Mouse (Mus musculus) lung, postnatal 0 days (tissue): ENCODE measurements around the gene Tomt. TPM values are rescaled to one million over a fixed set of nuclear protein-coding genes. Genes with fewer than 3 reads are reported as not detected.
"Not testable (repeated sequence)": the region's sequence is repeated elsewhere in the genome, so short reads cannot be mapped to it uniquely, and the experiment has no call there.

ENCODE experiments used
- ATAC-seq: fragments of 200-750 bp; cut with Nextera tagmentation; 2 replicates; pipeline ENCODE4 v1.8.0; 2017; ENCODE audit warnings: moderate library complexity
- DNase-seq: peaks from one replicate; pipeline ENCODE4 v3.0.0-alpha.2; 2016; ENCODE audit warnings: low spot score
- H3K27ac ChIP-seq: fragments of 300-500 bp; sonication (generic); 2 replicates; pipeline ENCODE4 v1.5.1; 2014; ENCODE audit warnings: antibody characterized with exemption, mild to moderate bottlenecking, low read length, mixed read lengths
- H3K27me3 ChIP-seq: fragments of 300-500 bp; sonication (generic); replicated peaks from 2 replicates; pipeline ENCODE4 v1.6.1; 2014; ENCODE audit warnings: low read length, mixed read lengths; ENCODE audit not compliant: insufficient read depth
- H3K36me3 ChIP-seq: fragments of 300-500 bp; sonication (generic); 2 replicates; pipeline ENCODE4 v1.6.1; 2014; ENCODE audit warnings: low read length, mixed read lengths; ENCODE audit not compliant: insufficient read depth
- H3K4me1 ChIP-seq: fragments of 300-500 bp; sonication (generic); 2 replicates; pipeline ENCODE4 v1.6.1; 2014; ENCODE audit warnings: antibody characterized with exemption, low read depth, low read length, mixed read lengths; ENCODE audit not compliant: insufficient read depth
- H3K4me2 ChIP-seq: fragments of 300-500 bp; sonication (generic); replicated peaks from 2 replicates; pipeline ENCODE4 v1.6.1; 2014; ENCODE audit warnings: low read depth, mild to moderate bottlenecking, low read length, moderate library complexity, mixed read lengths
- H3K4me3 ChIP-seq: fragments of 300-500 bp; sonication (generic); 2 replicates; pipeline ENCODE4 v1.5.1; 2014; ENCODE audit warnings: low read depth, low read length
- H3K9ac ChIP-seq: fragments of 300-500 bp; sonication (generic); replicated peaks from 2 replicates; pipeline ENCODE4 v1.6.1; 2014; ENCODE audit warnings: low read depth, mild to moderate bottlenecking
- H3K9me3 ChIP-seq: fragments of 300-500 bp; sonication (generic); 2 replicates; pipeline ENCODE4 v1.6.1; 2016; ENCODE audit warnings: low read length, mixed read lengths
- CTCF ChIP-seq: IDR thresholded peaks from 2 replicates; pipeline ENCODE4 v1.5.1; 2016; ENCODE audit warnings: antibody characterized with exemption, mild to moderate bottlenecking
- EP300 ChIP-seq: IDR thresholded peaks from 2 replicates; pipeline ENCODE4 v1.6.1; 2016; ENCODE audit warnings: antibody characterized with exemption, mild to moderate bottlenecking, control low read depth
- WGBS: fragments of 180-500 bp; shearing (Covaris S2); extraction: QIAGEN DNeasy Blood & Tissue Kit; methylation state at CpG from one replicate; pipeline ENCODE4 v1.1.7; 2014; 5-methylcytosine and 5-hydroxymethylcytosine counted together
- polyA plus RNA-seq: library from polyadenylated mRNA; unstranded; fragments of >200 nt; fragmentation: Nextera tagmentation; extraction: Ambion mirVana; gene quantifications from 2 replicates; pipeline ENCODE4 v1.2.1, GENCODE M21; 2015

Tomt gene
- polyA plus RNA-seq, 1 experiment from 2014 or later = 0.05 TPM

GRCm38 (mm10) chr7:101933300-101933699, 27.1 kb upstream of the Tomt start:
- H3K9ac ChIP-seq = peak overlapping the region; percentile 67
- H3K27ac ChIP-seq = peak overlapping the region; percentile 70
- DNase-seq (no peak), ATAC-seq (peak; percentile 42)
- 2% methylated on average over 15 of the region's 15 CpGs for WGBS
- H3K27me3 ChIP-seq = no peaks in the 10 kb centered on the region
- TF ChIP-seq EP300 = no peak; the same call in 1 of the 2 replicates
- TF ChIP-seq CTCF = no peak
- peak overlapping the region; percentile 69 for H3K4me3 ChIP-seq
- H3K36me3 ChIP-seq = no peaks in the 10 kb centered on the region
- H3K9me3 ChIP-seq = no peaks in the 10 kb centered on the region
- H3K4me2 ChIP-seq = peak overlapping the region; percentile 77
- H3K4me1 ChIP-seq = no peaks in the 10 kb centered on the region; the same call in 1 of the 2 replicates

GRCm38 (mm10) chr7:101932551-101932950, 26.4 kb upstream of the Tomt start:
- Histone ChIP-seq H3K4me1 (no peaks in the 10 kb centered on the region; the same call in 1 of the 2 replicates), H3K27me3 (no peaks in the 10 kb centered on the region), H3K27ac (peak overlapping the region; percentile 70), H3K9me3 (no peaks in the 10 kb centered on the region), H3K36me3 (no peaks in the 10 kb centered on the region), H3K4me3 (no peak overlapping the region), H3K9ac (peak overlapping the region; percentile 67; the same call in 1 of the 2 replicates), H3K4me2 (peak overlapping the region; percentile 77; the same call in 1 of the 2 replicates)
- peak; percentile 75 for DNase-seq
- ATAC-seq = no peak
- TF ChIP-seq CTCF = no peak
- 0 out of 2 replicates have a peak, but pooled peaks have one; percentile 52 for TF ChIP-seq EP300
- WGBS = 41% methylated on average over 1 of the region's 1 CpGs

GRCm38 (mm10) chr7:101928093-101928492, 21.9 kb upstream of the Tomt start:
- no peak overlapping the region for H3K9ac ChIP-seq
- no peaks in the 10 kb centered on the region for H3K9me3 ChIP-seq
- H3K27me3 ChIP-seq = no peaks in the 10 kb centered on the region
- whole genome bisulfite sequencing = 63% methylated on average over 3 of the region's 3 CpGs
- H3K4me1 ChIP-seq = no peaks in the 10 kb centered on the region
- H3K4me3 ChIP-seq = no peak overlapping the region
- TF ChIP-seq CTCF (no peak), EP300 (no peak)
- H3K27ac ChIP-seq = no peak overlapping the region
- no peak overlapping the region for H3K4me2 ChIP-seq
- ATAC-seq (no peak), DNase-seq (no peak)
- H3K36me3 ChIP-seq = no peaks in the 10 kb centered on the region

- DNase-seq, ATAC-seq: not testable (repeated sequence)
Measured at GRCm38 (mm10) chr7:101925892-101926291, 19.7 kb upstream of the Tomt start.

GRCm38 (mm10) chr7:101918071-101918470, 11.9 kb upstream of the Tomt start:
- 11% methylated on average over 1 of the region's 1 CpGs for WGBS
- H3K36me3 ChIP-seq = 0 out of 2 replicates have a peak, but pooled peaks cover 4% of the 10 kb centered on the region
- no peaks in the 10 kb centered on the region for H3K4me1 ChIP-seq
- H3K9ac ChIP-seq = no peak overlapping the region
- H3K27me3 ChIP-seq = no peaks in the 10 kb centered on the region
- H3K4me3 ChIP-seq = no peak overlapping the region
- H3K27ac ChIP-seq = no peak overlapping the region
- ATAC-seq (peak; percentile 80), DNase-seq (peak; percentile 65)
- H3K4me2 ChIP-seq = no peak overlapping the region
- TF ChIP-seq CTCF (peak; percentile 94), EP300 (no peak)
- H3K9me3 ChIP-seq = no peaks in the 10 kb centered on the region

More at GRCm38 (mm10) chr7:101925892-101926291, 19.7 kb upstream of the Tomt start:
- H3K4me1 ChIP-seq, H3K9me3 ChIP-seq, H3K27ac ChIP-seq, H3K36me3 ChIP-seq, H3K9ac ChIP-seq, H3K4me2 ChIP-seq, H3K27me3 ChIP-seq, H3K4me3 ChIP-seq: not testable (repeated sequence)
- TF ChIP-seq CTCF = peak; percentile 16; the same call in 1 of the 2 replicates

- Histone ChIP-seq H3K9ac (no peak overlapping the region), H3K27ac (no peak overlapping the region), H3K9me3 (no peaks in the 10 kb centered on the region), H3K4me3 (no peak overlapping the region), H3K27me3 (no peaks in the 10 kb centered on the region), H3K4me2 (no peak overlapping the region), H3K4me1 (no peaks in the 10 kb centered on the region; the same call in 1 of the 2 replicates), H3K36me3 (peaks cover 21% of the 10 kb centered on the region; the same call in 1 of the 2 replicates)
- peak; percentile 41 for TF ChIP-seq CTCF
- TF ChIP-seq EP300 = no peak
- 61% methylated on average over 3 of the region's 3 CpGs for WGBS
- no peak for ATAC-seq
- no peak for DNase-seq
Measured at GRCm38 (mm10) chr7:101911982-101912381, 5.8 kb upstream of the Tomt start.
